Mouse (Mus musculus) heart, adult 2 months (tissue): ENCODE measurements at regions not wholly inside any gene's neighbourhood (a gene's known extent, or its start where the extent isn't known, plus 50 kb on each side); places are given as distances from the start of the nearest gene placed in this dataset.

Experiments
- DNase-seq, 2 experiments: peaks; one replicate each; pipeline ENCODE4 v3.0.0; 2021
- H3K27ac ChIP-seq: fragments of 200-600 bp; 2 replicates; pipeline ENCODE4 v1.8.1; 2022
- H3K27me3 ChIP-seq: fragments of 200-500 bp; 2 replicates; pipeline ENCODE4 v1.6.1; 2012; ENCODE audit warnings: mild to moderate bottlenecking, low read length, inconsistent platforms, mixed read lengths; ENCODE audit not compliant: control insufficient read depth, insufficient read depth
- H3K36me3 ChIP-seq: fragments of 200-500 bp; 2 replicates; pipeline ENCODE4 v1.6.1; 2012; ENCODE audit warnings: low read length, inconsistent platforms; ENCODE audit not compliant: control insufficient read depth, insufficient read depth
- H3K4me1 ChIP-seq: fragments of 200-500 bp; 2 replicates; pipeline ENCODE4 v1.6.1; 2011; ENCODE audit warnings: low read length; ENCODE audit not compliant: control insufficient read depth, insufficient read depth
- H3K4me3 ChIP-seq: fragments of 200-600 bp; 2 replicates; pipeline ENCODE4 v1.8.1; 2022
- H3K79me2 ChIP-seq: fragments of 200-500 bp; replicated peaks from 2 replicates; pipeline ENCODE4 v1.6.1; 2012; ENCODE audit warnings: mild to moderate bottlenecking, inconsistent platforms, low read length, moderate library complexity, mixed read lengths; ENCODE audit not compliant: control insufficient read depth, insufficient read depth
- H3K9ac ChIP-seq: fragments of 200-500 bp; 2 replicates; pipeline ENCODE4 v1.6.1; 2012; ENCODE audit warnings: low read depth, mild to moderate bottlenecking, control low read depth, inconsistent platforms, low read length, mixed read lengths
- CTCF ChIP-seq: fragments of 200-600 bp; IDR thresholded peaks from 2 replicates; pipeline ENCODE4 v1.8.1; 2022; ENCODE audit warnings: antibody characterized with exemption, mild to moderate bottlenecking, moderate library complexity
- EP300 ChIP-seq: fragments of 200-500 bp; IDR thresholded peaks from 2 replicates; pipeline ENCODE4 v1.6.1; 2011; ENCODE audit warnings: low read depth, low read length, control low read depth; ENCODE audit not compliant: insufficient read depth
- POLR2A ChIP-seq: fragments of 200-500 bp; IDR thresholded peaks from 2 replicates; pipeline ENCODE4 v1.6.1; 2011; ENCODE audit warnings: mild to moderate bottlenecking, low read depth, low read length, control low read depth; ENCODE audit not compliant: insufficient read depth
- WGBS: fragments of 180-500 bp; shearing (Covaris S2); methylation state at CpG from one replicate; pipeline ENCODE4 v1.1.7; 2018; 5-methylcytosine and 5-hydroxymethylcytosine counted together
- intact Hi-C: fragments of 180-260 bp; cut with DNase I; formaldehyde crosslinking; loops from one replicate; pipeline ENCODE4 v1.15.1; 2025

DNA sequence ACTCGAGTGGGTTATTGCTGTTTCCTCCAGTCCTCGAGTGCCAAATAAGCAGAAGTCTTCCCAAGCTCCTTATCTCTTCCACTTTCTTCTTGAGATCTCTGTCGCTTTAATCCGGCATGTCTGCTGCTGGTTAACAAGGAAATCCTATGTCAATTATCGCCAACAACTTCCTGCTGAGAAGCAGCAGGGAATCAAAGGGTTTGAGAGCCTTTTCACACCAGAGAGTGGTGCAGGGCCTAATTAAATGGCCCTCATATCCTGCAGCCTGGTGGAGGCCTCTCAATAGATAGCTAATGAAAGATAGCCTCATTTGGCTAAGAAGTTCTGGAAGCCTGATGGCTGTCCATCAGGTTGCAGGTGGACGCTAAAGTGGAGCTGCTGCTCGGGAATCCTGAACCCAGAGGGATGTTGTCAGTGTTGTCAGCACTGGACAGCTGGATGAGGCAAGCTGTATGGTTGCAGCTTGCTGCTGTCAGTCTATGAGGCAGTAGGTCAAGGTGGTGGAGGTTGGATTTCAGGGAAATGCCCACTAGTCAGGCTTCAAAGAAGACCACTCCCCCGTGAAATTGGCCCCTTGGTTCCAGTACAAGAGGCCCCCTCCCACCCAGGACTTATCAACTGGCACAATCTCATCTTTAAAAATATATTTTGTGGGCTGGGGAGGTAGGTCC lies 225.5 kb downstream of the Rab11fip2 start:
- no peaks in the 10 kb centered on the region for H3K4me1 ChIP-seq
- H3K4me3 ChIP-seq: no peak overlapping the region
- H3K27ac ChIP-seq: no peak overlapping the region
- no peak for DNase-seq
- H3K9ac ChIP-seq: no peak overlapping the region
- intact Hi-C loops: no loop called here
- 10% methylated on average over 8 of the region's 8 CpGs for WGBS
- TF ChIP-seq POLR2A (no peak), CTCF (no peak)
- H3K27me3 ChIP-seq: 0 out of 2 replicates have a peak, but pooled peaks cover 1% of the 10 kb centered on the region
- no peaks in the 10 kb centered on the region for H3K79me2 ChIP-seq
- no peaks in the 10 kb centered on the region for H3K36me3 ChIP-seq

- Histone ChIP-seq H3K27ac (no peak overlapping the region), H3K79me2 (no peaks in the 10 kb centered on the region), H3K4me1 (no peaks in the 10 kb centered on the region), H3K36me3 (no peaks in the 10 kb centered on the region), H3K4me3 (no peak overlapping the region), H3K27me3 (no peaks in the 10 kb centered on the region), H3K9ac (no peak overlapping the region)
- DNase-seq: no peak
- WGBS: 54% methylated on average over 8 of the region's 8 CpGs
- no peak for TF ChIP-seq EP300
- no peak for TF ChIP-seq POLR2A
- no peak for TF ChIP-seq CTCF
- intact Hi-C loops: no loop called here
Measured at GRCm38 (mm10) chr19:59738541-59738940, 204.9 kb downstream of the Rab11fip2 start.

- Histone ChIP-seq H3K79me2 (no peaks in the 10 kb centered on the region), H3K4me3 (no peak overlapping the region), H3K4me1 (no peaks in the 10 kb centered on the region), H3K36me3 (no peaks in the 10 kb centered on the region), H3K27ac (no peak overlapping the region), H3K9ac (no peak overlapping the region), H3K27me3 (no peaks in the 10 kb centered on the region)
- WGBS: 21% methylated on average over 3 of the region's 3 CpGs
- DNase-seq: no peak
- no peak for TF ChIP-seq POLR2A
- no peak for TF ChIP-seq EP300
- peak; percentile 70 for TF ChIP-seq CTCF
- intact Hi-C loops: loop anchor here (1.0 kb wide), 1 partner anchor 401 kb away; no protein-coding TSS in a partner anchor
Measured at GRCm38 (mm10) chr19:59742946-59743345, 200.5 kb downstream of the Rab11fip2 start.

GRCm38 (mm10) chr19:59761218-59761617 lies 182.2 kb downstream of the Rab11fip2 start:
- H3K27me3 ChIP-seq: no peaks in the 10 kb centered on the region
- H3K27ac ChIP-seq: no peak overlapping the region
- intact Hi-C loops: no loop called here
- H3K4me3 ChIP-seq: no peak overlapping the region
- 69% methylated on average over 3 of the region's 3 CpGs for WGBS
- H3K4me1 ChIP-seq: no peaks in the 10 kb centered on the region
- no peaks in the 10 kb centered on the region for H3K79me2 ChIP-seq
- TF ChIP-seq EP300: no peak
- TF ChIP-seq POLR2A: no peak
- TF ChIP-seq CTCF: no peak
- no peak overlapping the region for H3K9ac ChIP-seq
- H3K36me3 ChIP-seq: no peaks in the 10 kb centered on the region
- DNase-seq: no peak

GRCm38 (mm10) chr19:59784401-59785046 lies 158.9 kb downstream of the Rab11fip2 start:
- Histone ChIP-seq H3K4me3 (no peak overlapping the region), H3K79me2 (no peaks in the 10 kb centered on the region), H3K27ac (no peak overlapping the region), H3K9ac (no peak overlapping the region), H3K27me3 (no peaks in the 10 kb centered on the region), H3K36me3 (no peaks in the 10 kb centered on the region), H3K4me1 (no peaks in the 10 kb centered on the region)
- TF ChIP-seq EP300: no peak
- TF ChIP-seq POLR2A: no peak
- no peak for TF ChIP-seq CTCF
- DNase-seq: no peak
- intact Hi-C loops: no loop called here
- 71% methylated on average over 9 of the region's 9 CpGs for WGBS

- H3K4me1 ChIP-seq: no peaks in the 10 kb centered on the region
- no peak overlapping the region for H3K9ac ChIP-seq
- 52% methylated on average over 4 of the region's 4 CpGs for WGBS
- H3K4me3 ChIP-seq: no peak overlapping the region
- no peak overlapping the region for H3K27ac ChIP-seq
- H3K36me3 ChIP-seq: no peaks in the 10 kb centered on the region
- no peak for DNase-seq
- intact Hi-C loops: no loop called here
- no peaks in the 10 kb centered on the region for H3K27me3 ChIP-seq
- H3K79me2 ChIP-seq: no peaks in the 10 kb centered on the region
- TF ChIP-seq CTCF (no peak), POLR2A (no peak), EP300 (no peak)
Measured at GRCm38 (mm10) chr19:59831304-59831703, 112.2 kb downstream of the Rab11fip2 start.
